Mouse (Mus musculus) adrenal gland (tissue): ENCODE data around the gene Cdkn2b.

ENCODE experiments used
- intact Hi-C: fragments of 180-260 bp; cut with DNase I; formaldehyde crosslinking; loops from one replicate; pipeline ENCODE4 v1.15.1; 2025
- long read RNA-seq, 2 experiments: library from polyadenylated mRNA; unstranded; transcript quantifications; one replicate each; pipeline ENCODE4 v2.0.0; 2020; ENCODE audit warnings: borderline replicate concordance in 1 of 2; ENCODE audit not compliant: insufficient replicate concordance in 1 of 2

Cdkn2b gene
- long read RNA-seq, experiment 1, transcript Cdkn2b-201 (2 exons, 1,390 nt) = major isoform, 14 of 15 reads
- long read RNA-seq, experiment 1, partial matches to known transcripts = 0 of 15 reads
- long read RNA-seq, experiment 1, other reads (novel, unspliced or antisense) = 1 of 15 reads
- long read RNA-seq, experiment 2, transcript Cdkn2b-201 (2 exons, 1,390 nt) = major isoform, 9 of 10 reads
- long read RNA-seq, experiment 2, partial matches to known transcripts = 1 of 10 reads
- long read RNA-seq, experiment 2, other reads (novel, unspliced or antisense) = 0 of 10 reads

GRCm38 (mm10) chr4:89310491-89311254, at the start of gene Cdkn2b:
Gene Cdkn2b (minus strand): TSS chr4:89311039.
- intact Hi-C loops = no loop called here

- intact Hi-C loops = no loop called here
Measured at GRCm38 (mm10) chr4:89360349-89360748, 49.5 kb upstream of the Cdkn2b start.

- intact Hi-C loops = no loop called here
Measured at GRCm38 (mm10) chr4:89359506-89359905, 48.7 kb upstream of the Cdkn2b start.

GRCm38 (mm10) chr4:89353935-89354334, 43.1 kb upstream of the Cdkn2b start:
- intact Hi-C loops = no loop called here

- intact Hi-C loops = no loop called here
Measured at GRCm38 (mm10) chr4:89353071-89353582, 42.3 kb upstream of the Cdkn2b start.

- intact Hi-C loops = no loop called here
Measured at GRCm38 (mm10) chr4:89351474-89351873, 40.6 kb upstream of the Cdkn2b start.

GRCm38 (mm10) chr4:89350938-89351451, 40.2 kb upstream of the Cdkn2b start:
- intact Hi-C loops = no loop called here

- intact Hi-C loops = no loop called here
Measured at GRCm38 (mm10) chr4:89350391-89350790, 39.6 kb upstream of the Cdkn2b start.

GRCm38 (mm10) chr4:89348842-89349241, 38.0 kb upstream of the Cdkn2b start:
- intact Hi-C loops = no loop called here

GRCm38 (mm10) chr4:89313461-89313860, 2.6 kb upstream of the Cdkn2b start:
- intact Hi-C loops = no loop called here

GRCm38 (mm10) chr4:89309996-89310395, 843 bp downstream of the Cdkn2b start:
- intact Hi-C loops = no loop called here

GRCm38 (mm10) chr4:89308001-89308400, 2.8 kb downstream of the Cdkn2b start:
- intact Hi-C loops = no loop called here

GRCm38 (mm10) chr4:89306798-89307365, 4.0 kb downstream of the Cdkn2b start:
- intact Hi-C loops = no loop called here

GRCm38 (mm10) chr4:89305691-89306090, 5.1 kb downstream of the Cdkn2b start:
- intact Hi-C loops = no loop called here

GRCm38 (mm10) chr4:89303281-89303995, 7.4 kb downstream of the Cdkn2b start:
- intact Hi-C loops = no loop called here

GRCm38 (mm10) chr4:89302129-89302528, 8.7 kb downstream of the Cdkn2b start:
- intact Hi-C loops = no loop called here

- intact Hi-C loops = no loop called here
Measured at GRCm38 (mm10) chr4:89299721-89300120, 11.1 kb downstream of the Cdkn2b start.

GRCm38 (mm10) chr4:89295441-89296220, 15.2 kb downstream of the Cdkn2b start:
- intact Hi-C loops = no loop called here

GRCm38 (mm10) chr4:89294486-89295440, 16.1 kb downstream of the Cdkn2b start, which contains the start of gene Cdkn2a:
Gene Cdkn2a (minus strand): TSS chr4:89294653.
- intact Hi-C loops = no loop called here
